Mouse (Mus musculus) embryonic facial prominence, embryonic 13.5 days (tissue): ENCODE data around the gene Scyl1. TPM values are rescaled to one million over a fixed set of nuclear protein-coding genes. Genes with fewer than 3 reads are reported as not detected.
"Not testable (repeated sequence)": the region's sequence is repeated elsewhere in the genome, so short reads cannot be mapped to it uniquely, and the experiment has no call there.

Experiments
- ATAC-seq: fragments of 200-750 bp; cut with Nextera tagmentation; 2 replicates; pipeline ENCODE4 v1.8.0; 2017; ENCODE audit warnings: low read depth; ENCODE audit not compliant: insufficient number of reproducible peaks, insufficient read depth, low FRiP score, low TSS enrichment
- H3K27ac ChIP-seq: fragments of 300-500 bp; sonication (generic); 2 replicates; pipeline ENCODE4 v1.5.1; 2015; ENCODE audit warnings: moderate library complexity, mild to moderate bottlenecking, inconsistent platforms
- H3K27me3 ChIP-seq: fragments of 300-500 bp; sonication (generic); 2 replicates; pipeline ENCODE4 v1.6.1; 2015; ENCODE audit warnings: mild to moderate bottlenecking, inconsistent platforms
- H3K36me3 ChIP-seq: fragments of 300-500 bp; sonication (generic); 2 replicates; pipeline ENCODE4 v1.6.1; 2015; ENCODE audit warnings: mild to moderate bottlenecking, inconsistent platforms
- H3K4me1 ChIP-seq: fragments of 300-500 bp; sonication (generic); 2 replicates; pipeline ENCODE4 v1.6.1; 2015; ENCODE audit warnings: inconsistent platforms
- H3K4me2 ChIP-seq: fragments of 300-500 bp; sonication (generic); 2 replicates; pipeline ENCODE4 v1.6.1; 2015; ENCODE audit warnings: moderate library complexity, mild to moderate bottlenecking, inconsistent platforms
- H3K4me3 ChIP-seq: fragments of 300-500 bp; sonication (generic); 2 replicates; pipeline ENCODE4 v1.5.1; 2015; ENCODE audit warnings: mild to moderate bottlenecking, inconsistent platforms
- H3K9ac ChIP-seq: fragments of 300-500 bp; sonication (generic); 2 replicates; pipeline ENCODE4 v1.6.1; 2015; ENCODE audit warnings: mild to moderate bottlenecking, inconsistent platforms
- H3K9me3 ChIP-seq: fragments of 300-500 bp; sonication (generic); 2 replicates; pipeline ENCODE4 v1.6.1; 2016; ENCODE audit warnings: inconsistent platforms
- WGBS: fragments of 180-500 bp; shearing (Covaris S2); methylation state at CpG from one replicate; pipeline ENCODE4 v1.1.7; 2015; ENCODE audit warnings: mixed read lengths; 5-methylcytosine and 5-hydroxymethylcytosine counted together
- polyA plus RNA-seq: library from polyadenylated mRNA; unstranded; fragments of >200 nt; fragmentation: Nextera tagmentation; extraction: Ambion mirVana; gene quantifications from 2 replicates; pipeline ENCODE4 v1.2.1, GENCODE M21; 2015

Scyl1 gene
- polyA plus RNA-seq, 1 experiment from 2014 or later: 75.3 TPM

- Histone ChIP-seq H3K9me3 (no peaks in the 10 kb centered on the region), H3K27ac (peak overlapping the region; percentile 78), H3K36me3 (peaks cover 40% of the 10 kb centered on the region), H3K4me3 (peak overlapping the region; percentile 91; the same call in 1 of the 2 replicates), H3K4me1 (peaks cover 37% of the 10 kb centered on the region), H3K9ac (peak overlapping the region; percentile 41; the same call in 1 of the 2 replicates), H3K4me2 (peak overlapping the region; percentile 95; the same call in 1 of the 2 replicates), H3K27me3 (no peaks in the 10 kb centered on the region)
- 37% methylated on average over 5 of the region's 5 CpGs for WGBS
- ATAC-seq: 0 out of 2 replicates have a peak, but pooled peaks have one; percentile 17
Measured at GRCm38 (mm10) chr19:5794771-5795576, 23.8 kb upstream of the Scyl1 start.

GRCm38 (mm10) chr19:5793917-5794770, 22.9 kb upstream of the Scyl1 start:
- not testable (repeated sequence) for H3K9ac ChIP-seq, H3K4me2 ChIP-seq, H3K9me3 ChIP-seq, H3K27me3 ChIP-seq
- WGBS: 32% methylated on average over 7 of the region's 7 CpGs
- peak; percentile 10; the same call in 1 of the 2 replicates for ATAC-seq
- peak overlapping the region; percentile 91 for H3K4me3 ChIP-seq
- H3K4me1 ChIP-seq: peaks cover 37% of the 10 kb centered on the region
- H3K36me3 ChIP-seq: peaks cover 40% of the 10 kb centered on the region
- peak overlapping the region; percentile 78 for H3K27ac ChIP-seq

GRCm38 (mm10) chr19:5793116-5793515, 21.9 kb upstream of the Scyl1 start:
- ATAC-seq: peak; percentile 61; the same call in 1 of the 2 replicates
- Histone ChIP-seq H3K36me3 (peaks cover 35% of the 10 kb centered on the region), H3K27me3 (no peaks in the 10 kb centered on the region), H3K9me3 (no peaks in the 10 kb centered on the region), H3K4me1 (peaks cover 37% of the 10 kb centered on the region), H3K9ac (no peak overlapping the region), H3K4me3 (no peak overlapping the region), H3K4me2 (no peak overlapping the region), H3K27ac (no peak overlapping the region)
- WGBS: 6% methylated on average over 2 of the region's 2 CpGs

GRCm38 (mm10) chr19:5791329-5791728, 20.1 kb upstream of the Scyl1 start:
- Histone ChIP-seq H3K4me1 (peaks cover 31% of the 10 kb centered on the region), H3K4me2 (no peak overlapping the region), H3K4me3 (no peak overlapping the region), H3K9ac (no peak overlapping the region), H3K27me3 (no peaks in the 10 kb centered on the region), H3K36me3 (peaks cover 18% of the 10 kb centered on the region), H3K9me3 (no peaks in the 10 kb centered on the region), H3K27ac (no peak overlapping the region)
- 75% methylated on average over 4 of the region's 4 CpGs for WGBS
- ATAC-seq: no peak

GRCm38 (mm10) chr19:5789066-5789465, 17.8 kb upstream of the Scyl1 start:
- ATAC-seq: no peak
- no peak overlapping the region for H3K9ac ChIP-seq
- H3K4me3 ChIP-seq: no peak overlapping the region
- H3K4me1 ChIP-seq: peaks cover 14% of the 10 kb centered on the region
- WGBS: 39% methylated on average over 5 of the region's 5 CpGs
- H3K36me3 ChIP-seq: no peaks in the 10 kb centered on the region
- no peaks in the 10 kb centered on the region for H3K27me3 ChIP-seq
- H3K4me2 ChIP-seq: no peak overlapping the region
- no peaks in the 10 kb centered on the region for H3K9me3 ChIP-seq
- H3K27ac ChIP-seq: no peak overlapping the region

GRCm38 (mm10) chr19:5788620-5789019, 17.4 kb upstream of the Scyl1 start:
- H3K36me3 ChIP-seq: no peaks in the 10 kb centered on the region
- ATAC-seq: no peak
- H3K4me3 ChIP-seq: no peak overlapping the region
- no peak overlapping the region for H3K9ac ChIP-seq
- peaks cover 11% of the 10 kb centered on the region for H3K4me1 ChIP-seq
- no peaks in the 10 kb centered on the region for H3K9me3 ChIP-seq
- no peaks in the 10 kb centered on the region for H3K27me3 ChIP-seq
- WGBS: 85% methylated on average over 7 of the region's 7 CpGs
- no peak overlapping the region for H3K4me2 ChIP-seq
- H3K27ac ChIP-seq: no peak overlapping the region

GRCm38 (mm10) chr19:5787920-5788319, 16.7 kb upstream of the Scyl1 start:
- Histone ChIP-seq H3K27me3 (no peaks in the 10 kb centered on the region), H3K4me1 (peaks cover 11% of the 10 kb centered on the region), H3K4me2 (no peak overlapping the region), H3K4me3 (no peak overlapping the region), H3K9ac (0 out of 2 replicates have a peak overlapping the region, but pooled peaks have one; percentile 36), H3K36me3 (no peaks in the 10 kb centered on the region), H3K27ac (peak overlapping the region; percentile 73; the same call in 1 of the 2 replicates), H3K9me3 (no peaks in the 10 kb centered on the region)
- WGBS: 88% methylated on average over 7 of the region's 7 CpGs
- no peak for ATAC-seq

- Histone ChIP-seq H3K4me1 (peaks cover 11% of the 10 kb centered on the region), H3K27me3 (no peaks in the 10 kb centered on the region), H3K4me3 (no peak overlapping the region; the same call in 1 of the 2 replicates), H3K27ac (peak overlapping the region; percentile 73; the same call in 1 of the 2 replicates), H3K9me3 (no peaks in the 10 kb centered on the region), H3K9ac (peak overlapping the region; percentile 36; the same call in 1 of the 2 replicates), H3K36me3 (no peaks in the 10 kb centered on the region), H3K4me2 (no peak overlapping the region)
- 11% methylated on average over 8 of the region's 8 CpGs for WGBS
- ATAC-seq: peak; percentile 49
Measured at GRCm38 (mm10) chr19:5787128-5787635, 16.0 kb upstream of the Scyl1 start.

GRCm38 (mm10) chr19:5786441-5787114, 15.4 kb upstream of the Scyl1 start:
- Histone ChIP-seq H3K9me3 (no peaks in the 10 kb centered on the region), H3K4me1 (peaks cover 11% of the 10 kb centered on the region), H3K4me2 (no peak overlapping the region), H3K4me3 (no peak overlapping the region), H3K36me3 (no peaks in the 10 kb centered on the region), H3K27me3 (no peaks in the 10 kb centered on the region), H3K9ac (no peak overlapping the region), H3K27ac (peak overlapping the region; percentile 51)
- WGBS: 8% methylated on average over 12 of the region's 12 CpGs
- ATAC-seq: peak; percentile 67; the same call in 1 of the 2 replicates

- ATAC-seq: no peak
- no peaks in the 10 kb centered on the region for H3K36me3 ChIP-seq
- no peak overlapping the region for H3K27ac ChIP-seq
- H3K4me3 ChIP-seq: no peak overlapping the region
- no peak overlapping the region for H3K4me2 ChIP-seq
- WGBS: 55% methylated on average over 10 of the region's 10 CpGs
- no peak overlapping the region; the same call in 1 of the 2 replicates for H3K9ac ChIP-seq
- H3K27me3 ChIP-seq: no peaks in the 10 kb centered on the region
- peaks cover 11% of the 10 kb centered on the region for H3K4me1 ChIP-seq
- no peaks in the 10 kb centered on the region for H3K9me3 ChIP-seq
Measured at GRCm38 (mm10) chr19:5784958-5785577, 13.8 kb upstream of the Scyl1 start.
